ENCODE assay signal across 7 mouse cellular contexts in genomic region chr16:14004170-14004569, GRCm38 (mm10). TPM values are rescaled to one million over a fixed set of nuclear protein-coding genes. Genes with fewer than 3 reads are reported as not detected.
DNase-seq lines count a peak whose midpoint lies in the region; ATAC-seq and TF ChIP-seq lines count a peak whose summit lies in the region.

No protein-coding gene starts in this region.

- H3K9ac ChIP-seq in ES-Bruce4 (ENCODE audit: low read depth, poor library complexity, severe bottlenecking): no peak overlapping the region
- H3K9ac ChIP-seq in hindbrain, postnatal 0 days (replicated peaks; ENCODE audit: low read length): no peak overlapping the region
- H3K9ac ChIP-seq in liver, embryonic 16.5 days (ENCODE audit: low read depth, low read length): no peak overlapping the region

- TF ChIP-seq POLR2A in ES-Bruce4 (IDR thresholded peaks at IDR 0.05; ENCODE audit: insufficient read depth, low read length): no peak

- no peaks in the 10 kb centered on the region for H3K36me3 ChIP-seq in ES-Bruce4 (ENCODE audit: control insufficient read depth, insufficient read depth, low read length, poor library complexity, severe bottlenecking)
- H3K36me3 ChIP-seq in hindbrain, postnatal 0 days (ENCODE audit: insufficient read depth, low read length): no peaks in the 10 kb centered on the region
- H3K36me3 ChIP-seq in liver, embryonic 16.5 days (ENCODE audit: control insufficient read depth, insufficient read depth): no peaks in the 10 kb centered on the region

- DNase-seq in adipocyte (ENCODE audit: low spot score): peak; percentile 19
- peak; percentile 53 for DNase-seq in hindbrain, postnatal 0 days (ENCODE audit: low spot score)
- no peak for DNase-seq in urinary bladder, postnatal 36 days (ENCODE audit: low spot score in 2 of 2)
- no peak for DNase-seq in cerebellum, postnatal 4 days (ENCODE audit: low spot score in 2 of 2)
- DNase-seq in ovary, postnatal 10 days (ENCODE audit: low spot score): no peak

- no peaks in the 10 kb centered on the region for H3K9me3 ChIP-seq in ES-Bruce4 (replicated peaks; ENCODE audit: control insufficient read depth, insufficient read depth, low read length, poor library complexity, severe bottlenecking)
- no peaks in the 10 kb centered on the region for H3K9me3 ChIP-seq in hindbrain, postnatal 0 days (ENCODE audit: low read length)
- H3K9me3 ChIP-seq in liver, embryonic 16.5 days (replicated peaks; ENCODE audit: control insufficient read depth, low read length): no peaks in the 10 kb centered on the region

- no peak overlapping the region for H3K27ac ChIP-seq in ES-Bruce4 (ENCODE audit: insufficient read depth, low read length)
- no peak overlapping the region for H3K27ac ChIP-seq in hindbrain, postnatal 0 days
- H3K27ac ChIP-seq in liver, embryonic 16.5 days (ENCODE audit: low read length): no peak overlapping the region

- H3K4me2 ChIP-seq in hindbrain, postnatal 0 days (ENCODE audit: low read depth, low read length): no peak overlapping the region
- H3K4me2 ChIP-seq in liver, embryonic 16.5 days (ENCODE audit: low read depth, low read length): no peak overlapping the region

- H3K4me3 ChIP-seq in ES-Bruce4 (ENCODE audit: low read depth, low read length): no peak overlapping the region
- no peak overlapping the region for H3K4me3 ChIP-seq in hindbrain, postnatal 0 days (ENCODE audit: low read length)
- H3K4me3 ChIP-seq in liver, embryonic 16.5 days (ENCODE audit: low read depth, low read length): no peak overlapping the region

- WGBS in hindbrain, postnatal 0 days: 23% methylated on average over 3 of the region's 3 CpGs
- WGBS in liver, embryonic 16.5 days (ENCODE audit: insufficient replicate concordance): 30% methylated on average over 3 of the region's 3 CpGs

- TF ChIP-seq EP300 in ES-Bruce4 (IDR thresholded peaks at IDR 0.05; ENCODE audit: insufficient read depth, low read depth, low read length): no peak

- peak; percentile 85 for ATAC-seq in hindbrain, postnatal 0 days
- peak; percentile 80 for ATAC-seq in liver, embryonic 16.5 days (ENCODE audit: low read depth)

- H3K27me3 ChIP-seq in ES-Bruce4 (ENCODE audit: control insufficient read depth, insufficient read depth, low read length, poor library complexity, severe bottlenecking): no peaks in the 10 kb centered on the region
- no peaks in the 10 kb centered on the region for H3K27me3 ChIP-seq in hindbrain, postnatal 0 days (ENCODE audit: insufficient read depth, low read length)
- no peaks in the 10 kb centered on the region for H3K27me3 ChIP-seq in liver, embryonic 16.5 days (ENCODE audit: control insufficient read depth, insufficient read depth, low read depth, low read length)

- H3K4me1 ChIP-seq in ES-Bruce4 (ENCODE audit: control insufficient read depth, insufficient read depth, low read length): no peaks in the 10 kb centered on the region
- H3K4me1 ChIP-seq in hindbrain, postnatal 0 days (ENCODE audit: insufficient read depth, low read length): no peaks in the 10 kb centered on the region
- no peaks in the 10 kb centered on the region for H3K4me1 ChIP-seq in liver, embryonic 16.5 days (ENCODE audit: control insufficient read depth, low read depth, low read length)

- peak; percentile 86 for TF ChIP-seq CTCF in ES-Bruce4 (IDR thresholded peaks at IDR 0.05; ENCODE audit: low read depth, low read length)
- TF ChIP-seq CTCF in hindbrain, postnatal 0 days (IDR thresholded peaks at IDR 0.05; ENCODE audit: low read depth): peak; percentile 67

RNA-seq across cellular contexts. Expression of gene Ifitm7, which starts 17.5 kb away (rescaled TPM):
- polyA plus RNA-seq in ES-Bruce4 (2011; ENCODE audit: insufficient read depth, insufficient read length, low read depth, missing spikeins): 9.0 and 10.1 TPM in 2 replicates
- 0.22 and 0.42 TPM in 2 replicates for total RNA-seq in hindbrain, postnatal 0 days (2014; rRNA removed)
- polyA plus RNA-seq in hindbrain, postnatal 0 days (2015; fragmentation: Nextera tagmentation; extraction: Ambion mirVana): 1.2 and 1.9 TPM in 2 replicates
- 0.12 TPM in 1 of 2 replicates, not detected in the other for polyA plus RNA-seq in liver, embryonic 16.5 days (2015; fragmentation: Nextera tagmentation; extraction: Ambion mirVana)

RNA-seq across cellular contexts. Expression of gene 2900011O08Rik, which starts 17.8 kb away (rescaled TPM):
- 17.0 and 20.0 TPM in 2 replicates for polyA plus RNA-seq in ES-Bruce4 (2011; ENCODE audit: insufficient read depth, insufficient read length, low read depth, missing spikeins)
- total RNA-seq in hindbrain, postnatal 0 days (2014; rRNA removed): 143 and 154 TPM in 2 replicates
- 157 and 172 TPM in 2 replicates for polyA plus RNA-seq in hindbrain, postnatal 0 days (2015; fragmentation: Nextera tagmentation; extraction: Ambion mirVana)
- polyA plus RNA-seq in liver, embryonic 16.5 days (2015; fragmentation: Nextera tagmentation; extraction: Ambion mirVana): 0.08 and 0.13 TPM in 2 replicates

Comparison
In these comparisons a context has a peak if more than half of its experiments do, and no peak if none do; other contexts are left out.
1. DNase-seq: peak in adipocyte (single experiment) and hindbrain, postnatal 0 days (single experiment); none in urinary bladder, postnatal 36 days (0 of 2), cerebellum, postnatal 4 days (0 of 2) and ovary, postnatal 10 days (single experiment).
2. RNA of gene 2900011O08Rik, which starts 17.8 kb away (polyA plus RNA-seq): 157 to 172 TPM in hindbrain, postnatal 0 days and 17.0 to 20.0 TPM in ES-Bruce4; 0.08 to 0.13 TPM in liver, embryonic 16.5 days; every median in the first group is over 10 times any median in the second.